Mouse (Mus musculus): ENCODE measurements around the gene Gm20388.

Gm20388 gene

GRCm38 (mm10) chr8:121229550-121229949 lies 1318.9 kb downstream of the Gm20388 start:
- DNase-seq (ENCODE audit: low read depth in 2 of 2, low spot score in 2 of 2), result no peak

DNA sequence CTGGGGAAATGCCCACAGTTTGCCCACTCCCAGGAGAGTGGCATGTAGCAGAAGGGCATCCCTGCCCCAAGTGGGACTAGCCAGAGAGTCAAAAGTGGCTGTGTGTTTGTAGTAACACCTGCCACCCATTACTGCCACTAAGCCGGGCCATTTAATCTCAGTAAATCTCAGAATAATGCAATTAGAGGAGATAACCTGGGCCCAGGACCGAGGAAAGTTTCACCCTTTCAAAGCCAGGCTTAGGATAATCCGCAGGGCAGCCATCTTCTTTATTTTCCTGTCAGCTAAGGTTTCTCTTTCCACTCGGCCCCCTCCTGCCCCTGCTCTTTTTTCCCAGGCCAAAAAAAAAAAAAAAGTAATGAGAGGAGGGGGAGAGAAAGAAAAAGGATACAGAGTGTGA lies 1322.6 kb downstream of the Gm20388 start:
- DNase-seq (ENCODE audit: low read depth in 2 of 2, low spot score in 2 of 2), result no peak

GRCm38 (mm10) chr8:121234915-121235314 lies 1324.3 kb downstream of the Gm20388 start:
- DNase-seq (ENCODE audit: low read depth in 2 of 2, low spot score in 2 of 2), result no peak

DNA sequence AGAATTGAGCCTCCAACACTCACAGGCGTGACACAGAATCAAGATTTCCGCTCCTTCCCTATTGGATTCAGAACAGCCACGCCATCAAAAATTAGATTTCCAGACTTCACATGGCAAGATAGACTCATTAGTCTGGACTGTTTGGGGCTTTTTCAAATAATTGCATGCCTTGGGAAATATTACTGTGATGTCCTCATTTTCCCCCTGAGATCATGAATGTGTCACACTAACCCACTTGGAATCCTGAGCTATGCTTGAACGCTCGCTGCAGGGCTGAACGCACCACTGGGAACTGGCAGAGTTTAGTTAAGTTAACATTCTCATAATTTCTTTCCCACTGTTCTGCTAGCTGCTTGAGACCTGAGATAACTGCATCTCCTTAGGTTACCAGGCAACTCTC lies 1329.0 kb downstream of the Gm20388 start:
- no peak for DNase-seq (ENCODE audit: low read depth in 2 of 2, low spot score in 2 of 2)

- DNase-seq (ENCODE audit: low read depth in 2 of 2, low spot score in 2 of 2), result no peak
Observed at GRCm38 (mm10) chr8:121241761-121242552, 1331.3 kb downstream of the Gm20388 start.

GRCm38 (mm10) chr8:121242671-121243070 lies 1332.0 kb downstream of the Gm20388 start:
- no peak for DNase-seq (ENCODE audit: low read depth in 2 of 2, low spot score in 2 of 2)

DNA sequence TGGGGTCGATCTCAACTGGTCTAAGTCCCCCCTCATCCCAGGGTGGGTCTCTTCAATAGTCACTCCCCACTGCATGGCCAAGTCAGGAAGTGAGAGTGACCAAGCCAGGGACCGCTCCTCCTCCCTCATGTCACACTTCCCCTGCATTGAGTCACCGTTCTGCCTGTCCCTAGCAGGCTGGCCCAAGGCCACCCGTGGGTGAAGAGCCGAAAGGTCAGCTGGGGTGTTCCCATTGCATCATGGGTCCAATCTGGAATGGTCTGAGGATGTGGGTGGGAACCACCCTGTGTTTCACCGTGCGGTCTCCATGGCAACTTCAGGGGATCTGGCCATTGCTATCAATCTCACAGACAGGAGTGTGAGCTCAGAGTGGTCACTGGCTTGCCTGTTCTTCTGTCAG lies 1338.2 kb downstream of the Gm20388 start:
- DNase-seq (ENCODE audit: low read depth in 2 of 2, low spot score in 2 of 2), result no peak

- no peak for DNase-seq (ENCODE audit: low read depth in 2 of 2, low spot score in 2 of 2)
Observed at GRCm38 (mm10) chr8:121249433-121249832, 1338.8 kb downstream of the Gm20388 start.

- DNase-seq (ENCODE audit: low read depth in 2 of 2, low spot score in 2 of 2), result no peak
Observed at GRCm38 (mm10) chr8:121251089-121251488, 1340.4 kb downstream of the Gm20388 start.

DNA sequence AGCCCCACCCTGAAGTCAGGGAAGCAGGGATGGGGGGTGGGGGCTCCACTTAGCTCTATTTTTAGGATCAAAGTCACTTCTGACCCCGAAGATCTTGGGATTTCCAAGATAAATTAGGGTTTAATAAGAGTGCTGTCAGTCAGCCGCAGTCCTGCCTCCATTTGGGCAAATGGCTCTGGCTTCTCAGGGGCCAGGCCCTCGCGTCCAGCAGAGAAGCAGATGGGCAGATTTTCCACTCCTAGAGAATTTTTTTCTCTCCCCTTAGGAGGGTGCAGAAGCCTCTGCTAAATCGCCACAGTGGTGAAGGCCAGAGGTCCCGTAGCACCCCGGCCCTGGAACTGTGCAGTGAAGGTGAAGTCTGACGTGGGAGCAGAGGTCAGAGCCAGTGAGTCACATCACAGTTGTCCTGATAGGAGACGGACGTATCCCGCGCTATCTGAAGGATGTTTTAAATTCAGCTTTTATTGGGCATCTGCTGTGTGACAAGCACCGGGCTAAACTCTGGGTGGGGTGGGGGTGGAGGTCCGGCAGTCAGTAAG lies 1345.2 kb downstream of the Gm20388 start:
- DNase-seq (ENCODE audit: low read depth in 2 of 2, low spot score in 2 of 2), result no peak

DNA sequence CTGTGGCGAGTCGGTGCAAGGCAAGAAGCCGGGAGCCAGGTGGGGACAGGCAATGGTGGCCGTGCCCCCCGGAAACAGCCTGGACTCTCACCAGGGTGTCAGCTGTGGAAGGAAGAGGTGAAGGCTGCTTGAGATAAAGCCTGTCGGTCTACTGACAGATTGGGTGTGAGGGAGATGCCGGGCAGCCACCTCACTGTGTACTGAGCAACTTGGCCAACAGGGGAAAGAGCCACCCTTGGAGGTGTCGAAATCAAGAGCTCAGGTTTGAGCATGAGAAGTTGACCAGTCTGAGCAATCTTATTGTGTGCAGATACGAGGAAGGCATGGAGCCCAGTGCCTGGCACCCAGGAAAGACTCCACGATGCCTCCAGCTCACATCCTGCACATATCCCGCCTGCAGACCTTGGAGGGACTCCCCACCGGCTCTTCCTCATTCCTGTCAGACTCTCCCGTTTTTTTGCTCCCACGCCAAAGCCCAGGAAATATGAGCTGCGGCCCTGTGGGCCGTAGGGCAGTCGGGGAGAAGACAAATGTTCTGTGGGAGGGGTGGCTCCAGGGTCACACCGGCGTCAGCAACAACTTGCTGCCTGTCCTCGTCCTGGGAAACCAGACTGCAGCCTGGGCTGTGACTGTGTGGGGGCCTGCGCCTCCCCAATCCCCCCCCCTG lies 1347.6 kb downstream of the Gm20388 start:
- no peak for DNase-seq (ENCODE audit: low read depth in 2 of 2, low spot score in 2 of 2)

GRCm38 (mm10) chr8:121262728-121263389 lies 1352.2 kb downstream of the Gm20388 start:
- DNase-seq (ENCODE audit: low read depth in 2 of 2, low spot score in 2 of 2), result no peak

DNA sequence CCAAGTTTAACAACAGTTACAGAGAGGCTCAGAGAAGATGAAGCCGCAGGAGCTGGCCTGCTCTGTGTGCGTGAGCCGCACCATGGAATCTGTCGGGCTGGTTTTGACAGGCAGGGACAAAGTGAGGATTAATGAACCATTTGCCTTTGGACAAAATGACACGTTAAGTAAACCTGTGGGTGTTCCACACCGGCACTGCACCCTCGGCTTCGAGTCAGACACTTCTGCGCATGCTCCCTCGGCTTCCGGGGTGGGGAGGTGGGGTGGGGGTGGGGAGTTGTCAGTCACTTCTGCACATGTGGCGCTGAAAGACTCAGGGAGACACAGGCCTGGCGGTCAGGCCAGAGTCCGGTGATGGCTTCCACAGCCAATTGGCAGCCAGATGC lies 1352.7 kb downstream of the Gm20388 start:
- DNase-seq (ENCODE audit: low read depth in 2 of 2, low spot score in 2 of 2), result no peak

DNA sequence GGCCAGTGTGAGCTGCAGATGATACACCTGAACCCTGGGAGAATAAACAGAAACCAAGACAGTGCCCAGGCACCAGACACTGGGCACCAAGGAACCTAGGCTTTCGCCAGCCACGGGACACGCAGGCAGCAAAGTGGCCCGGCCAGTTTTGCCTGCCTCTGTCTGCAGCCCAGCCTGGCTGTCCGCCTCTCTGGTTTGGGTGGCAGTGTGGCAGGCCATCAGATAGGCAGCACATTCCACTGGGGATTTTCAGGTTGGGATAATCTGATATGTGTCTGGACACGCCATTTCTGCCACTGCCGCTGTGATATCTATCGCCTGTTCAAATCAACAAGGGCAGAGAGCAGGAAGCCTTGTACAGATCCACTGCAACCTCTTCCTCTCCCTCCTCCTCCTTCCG lies 1353.6 kb downstream of the Gm20388 start:
- DNase-seq (ENCODE audit: low read depth in 2 of 2, low spot score in 2 of 2), result no peak

GRCm38 (mm10) chr8:121271542-121271941 lies 1360.9 kb downstream of the Gm20388 start:
- DNase-seq (ENCODE audit: low read depth in 2 of 2, low spot score in 2 of 2), result no peak

GRCm38 (mm10) chr8:121273195-121273594 lies 1362.6 kb downstream of the Gm20388 start:
- no peak for DNase-seq (ENCODE audit: low read depth in 2 of 2, low spot score in 2 of 2)

GRCm38 (mm10) chr8:121273620-121274019 lies 1363.0 kb downstream of the Gm20388 start:
- no peak for DNase-seq (ENCODE audit: low read depth in 2 of 2, low spot score in 2 of 2)

- DNase-seq (ENCODE audit: low read depth in 2 of 2, low spot score in 2 of 2), result no peak
Observed at GRCm38 (mm10) chr8:121280414-121280813, 1369.8 kb downstream of the Gm20388 start.

DNA sequence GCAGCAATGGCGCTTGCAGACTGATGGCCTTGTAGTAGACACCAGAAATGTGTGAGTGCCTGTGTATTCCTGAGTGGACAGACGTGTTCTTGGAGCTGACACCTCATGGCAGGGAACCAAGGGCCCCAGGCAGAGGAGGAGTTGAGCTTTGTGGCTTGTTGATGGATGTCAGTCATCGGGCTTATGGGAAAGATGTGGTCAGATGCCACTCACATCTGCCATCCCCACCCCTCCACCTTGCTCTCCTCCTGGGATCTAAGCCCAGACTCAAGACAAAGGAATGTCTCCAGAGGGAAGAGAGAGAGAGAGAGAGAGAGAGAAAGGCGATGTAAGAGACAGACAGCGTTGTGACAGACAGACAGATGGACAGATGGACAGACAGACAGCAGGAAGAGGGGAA lies 1378.7 kb downstream of the Gm20388 start:
- no peak for DNase-seq (ENCODE audit: low read depth in 2 of 2, low spot score in 2 of 2)

GRCm38 (mm10) chr8:121290547-121290946 lies 1379.9 kb downstream of the Gm20388 start:
- no peak for DNase-seq (ENCODE audit: low read depth in 2 of 2, low spot score in 2 of 2)

GRCm38 (mm10) chr8:121293418-121293817 lies 1382.8 kb downstream of the Gm20388 start:
- DNase-seq (ENCODE audit: low read depth in 2 of 2, low spot score in 2 of 2), result no peak
